Mouse (Mus musculus): Measurements from ENCODE around the gene B3gat3.

DNA sequence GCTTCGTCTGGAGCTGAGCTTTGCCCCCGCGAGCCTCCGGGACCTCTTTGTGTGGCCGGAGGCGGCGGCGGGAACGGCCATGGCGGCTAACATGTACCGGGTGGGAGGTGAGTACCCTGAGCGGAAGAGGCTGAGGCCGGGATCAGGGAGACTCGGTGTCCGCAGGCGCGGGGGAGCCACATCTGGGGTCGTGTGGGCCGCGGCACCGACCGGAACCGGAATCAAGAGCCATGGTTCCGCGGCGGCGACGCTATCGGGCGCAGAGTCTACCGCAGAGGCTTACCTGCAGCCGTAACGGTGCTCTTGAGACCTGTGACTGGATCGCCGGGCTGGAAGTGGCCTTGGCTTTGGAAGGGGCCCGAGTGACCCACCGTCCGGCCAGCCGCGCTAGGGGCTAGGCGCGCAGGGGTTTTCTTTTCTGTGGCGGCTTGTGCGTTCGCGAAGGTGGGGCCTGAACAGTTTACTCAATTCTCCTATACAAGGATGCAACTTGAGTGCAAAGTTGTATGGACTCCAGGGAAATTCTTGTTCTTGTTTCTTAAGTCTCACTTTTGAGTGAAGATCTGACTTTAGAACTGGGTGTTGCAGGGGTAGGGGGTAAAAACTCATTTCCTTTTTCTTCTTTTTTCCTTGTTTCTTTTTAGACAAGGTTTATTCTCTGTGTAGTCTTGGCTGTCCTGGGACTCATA lies 22.2 kb downstream of the B3gat3 start:
- TF ChIP-seq CTCF (conservative IDR thresholded peaks at IDR 0.05; ENCODE audit: low read length): no peak
- TF ChIP-seq NANOG (IDR thresholded peaks at IDR 0.05; ENCODE audit: borderline replicate concordance, low read length): no peak
- TF ChIP-seq POU5F1 (IDR thresholded peaks at IDR 0.05; ENCODE audit: borderline replicate concordance, low read length): no peak
